Mouse (Mus musculus): ENCODE measurements around the gene Pdzrn3.

Pdzrn3 gene

DNA sequence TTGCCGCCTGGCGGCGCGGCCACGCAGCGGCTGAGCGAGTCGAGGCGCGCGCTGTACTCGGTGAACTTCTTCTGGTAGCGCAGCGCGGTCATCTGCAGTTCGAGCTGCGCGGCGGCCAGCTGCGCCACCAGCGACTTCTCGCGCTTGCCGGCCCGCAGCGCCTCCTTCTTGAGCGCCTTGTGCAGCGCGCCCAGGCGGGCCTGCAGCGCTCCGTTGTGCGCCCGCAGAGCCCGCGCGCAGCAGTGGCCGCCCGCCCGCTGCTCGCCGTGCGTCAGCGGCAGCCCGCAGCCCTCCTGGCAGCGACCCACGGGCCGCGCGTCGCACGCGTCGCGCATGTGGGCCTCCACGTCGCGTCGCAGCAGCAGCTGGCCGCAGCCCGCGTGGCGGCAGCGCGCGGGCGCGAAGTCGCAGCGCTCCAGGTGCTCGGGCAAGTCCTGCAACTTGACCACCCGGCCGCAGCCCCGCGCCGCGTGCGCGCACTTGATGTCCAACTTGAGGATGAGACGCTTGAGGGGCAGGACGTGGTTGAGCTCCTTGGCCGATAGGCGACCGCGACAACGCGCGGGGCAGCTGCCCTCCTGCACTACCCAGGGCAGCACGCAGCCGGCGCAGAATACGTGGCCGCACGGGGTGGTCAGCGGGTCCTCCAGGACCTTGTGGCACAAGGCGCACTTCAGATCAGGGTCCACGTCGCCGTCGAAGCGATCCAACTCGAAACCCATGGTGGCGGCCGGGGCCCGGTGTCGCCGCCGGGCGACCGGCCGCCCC is at the start of gene Pdzrn3:
Gene Pdzrn3, minus strand, starts transcription at position 731 of the 768 bp plus-strand sequence.
- DNase-seq: no peak

GRCm38 (mm10) chr6:101427296-101427695 is 49.6 kb upstream of the Pdzrn3 start:
- DNase-seq: no peak

- DNase-seq: no peak
These were observed 48.6 kb upstream of the Pdzrn3 start for GRCm38 (mm10) chr6:101426301-101426700.

DNA sequence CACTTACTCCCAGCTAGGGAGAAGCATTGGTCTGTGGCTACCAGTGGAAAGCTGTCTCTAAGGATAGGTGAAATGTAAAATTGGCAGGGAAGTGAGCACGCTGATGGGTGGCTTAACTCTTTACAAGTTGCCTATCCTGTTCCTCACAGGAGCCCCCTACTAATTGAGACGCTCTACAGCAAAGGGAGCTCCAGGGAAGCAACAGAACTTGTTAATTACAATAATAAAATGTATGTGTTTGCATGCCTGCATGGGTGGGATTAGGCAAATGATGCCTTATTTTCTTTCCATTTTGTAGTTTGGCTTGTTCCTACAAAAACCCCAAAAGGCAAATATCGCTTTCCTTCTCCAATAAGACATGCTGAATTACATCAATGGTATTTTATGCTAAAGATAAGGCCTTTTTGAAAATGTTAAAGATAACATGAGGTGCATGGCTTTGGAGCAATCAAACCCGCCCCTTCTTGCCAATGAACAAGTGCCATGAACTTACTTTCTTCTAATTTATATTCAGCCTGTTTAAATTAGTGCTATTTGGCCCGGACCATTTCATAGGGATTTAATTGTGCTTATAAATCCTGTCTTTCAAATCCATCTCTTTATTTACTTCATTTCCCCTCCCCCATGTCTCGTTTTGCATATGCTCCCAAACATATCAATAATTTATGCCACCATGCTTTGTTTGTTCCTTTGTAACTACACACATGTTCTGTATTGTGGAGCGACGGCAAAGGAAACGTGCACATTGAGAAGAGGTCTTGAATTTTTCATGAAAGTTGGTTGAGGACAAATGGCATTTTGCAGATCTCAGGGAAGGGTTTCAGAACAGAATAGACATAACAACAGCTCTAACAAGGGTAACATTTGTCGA is 44.6 kb upstream of the Pdzrn3 start:
- DNase-seq: no peak

DNA sequence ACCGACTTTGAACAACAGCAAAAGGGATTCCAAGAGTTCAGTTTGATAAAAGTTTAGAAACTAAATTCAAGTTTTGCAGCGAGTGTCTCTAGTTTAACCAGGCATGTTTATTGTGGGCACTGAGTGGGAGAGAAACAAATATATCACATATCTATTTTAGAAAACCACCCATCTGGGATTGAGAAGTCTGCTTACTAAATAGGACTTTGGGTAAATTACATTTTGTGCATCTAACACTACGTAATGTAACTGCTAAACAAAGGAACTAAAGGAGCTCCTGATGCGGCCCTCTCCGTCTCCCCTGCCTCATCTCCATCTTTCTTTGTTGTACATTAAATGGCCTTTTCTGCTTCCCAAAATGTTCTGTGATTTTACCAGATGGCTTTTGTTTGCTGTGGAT is 40.5 kb upstream of the Pdzrn3 start:
- no peak for DNase-seq

- no peak for DNase-seq
These were observed 34.0 kb upstream of the Pdzrn3 start for GRCm38 (mm10) chr6:101411701-101412100.

DNA sequence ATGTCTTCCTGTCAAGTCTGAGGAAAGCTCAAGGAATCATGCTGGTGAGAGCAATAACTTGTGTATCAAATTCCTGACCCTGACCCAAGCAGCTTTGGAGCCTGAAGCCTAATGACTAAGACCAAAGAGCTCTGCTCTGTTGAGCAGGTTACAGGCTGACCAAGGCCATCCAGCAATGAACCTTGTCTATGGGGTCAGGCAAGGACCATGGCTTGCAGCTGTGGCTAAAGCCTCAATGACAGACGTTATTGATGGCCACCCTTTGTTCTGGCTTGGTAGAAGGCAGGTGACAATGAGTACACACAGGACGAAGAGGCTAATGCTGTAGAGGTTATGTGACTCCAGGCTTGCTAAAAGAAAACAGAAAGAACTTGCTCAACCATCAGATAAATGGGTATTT is 33.4 kb upstream of the Pdzrn3 start:
- no peak for DNase-seq

- DNase-seq: no peak
These were observed 19.0 kb upstream of the Pdzrn3 start for GRCm38 (mm10) chr6:101396711-101397110.

DNA sequence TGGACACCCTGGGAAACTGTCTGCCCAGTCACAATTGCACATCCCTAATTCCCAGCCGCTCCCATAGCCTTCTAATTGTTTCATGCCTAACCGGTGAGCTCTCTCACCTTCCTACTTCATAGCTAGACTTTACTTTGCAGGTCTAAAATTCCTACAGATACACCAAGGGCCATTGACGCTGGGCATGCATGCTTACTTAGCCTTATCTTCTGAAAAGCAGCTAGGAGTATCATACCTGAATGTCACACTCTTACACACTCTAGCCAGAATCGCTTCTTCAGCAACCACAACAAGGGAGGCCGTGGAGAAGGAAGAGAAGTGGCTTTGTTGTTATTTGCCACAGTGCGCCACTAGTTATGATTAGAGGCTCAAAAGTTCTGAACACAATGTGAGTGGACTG is 18.2 kb upstream of the Pdzrn3 start:
- DNase-seq: no peak

DNA sequence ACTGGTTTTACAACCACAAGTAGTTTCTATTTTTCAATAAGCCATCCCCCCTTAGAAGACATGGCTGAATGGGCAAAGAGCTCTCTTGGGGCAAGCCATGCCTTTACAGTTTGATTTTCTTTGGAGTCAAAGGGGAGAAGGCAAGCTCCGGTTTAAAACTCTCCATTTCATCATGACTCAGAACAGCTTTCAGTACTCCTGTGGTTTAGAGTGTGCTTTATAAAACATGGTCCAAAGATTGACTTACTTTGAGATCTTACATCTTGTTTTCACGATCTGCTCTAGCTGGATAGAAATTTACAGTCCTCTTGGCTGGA is 15.1 kb upstream of the Pdzrn3 start:
- no peak for DNase-seq

GRCm38 (mm10) chr6:101392107-101392800 is 14.6 kb upstream of the Pdzrn3 start:
- DNase-seq: no peak

GRCm38 (mm10) chr6:101385490-101385889 is 7.8 kb upstream of the Pdzrn3 start:
- no peak for DNase-seq

GRCm38 (mm10) chr6:101384958-101385357 is 7.3 kb upstream of the Pdzrn3 start:
- DNase-seq: no peak

- no peak for DNase-seq
These were observed 6.8 kb upstream of the Pdzrn3 start for GRCm38 (mm10) chr6:101384476-101384875.

DNA sequence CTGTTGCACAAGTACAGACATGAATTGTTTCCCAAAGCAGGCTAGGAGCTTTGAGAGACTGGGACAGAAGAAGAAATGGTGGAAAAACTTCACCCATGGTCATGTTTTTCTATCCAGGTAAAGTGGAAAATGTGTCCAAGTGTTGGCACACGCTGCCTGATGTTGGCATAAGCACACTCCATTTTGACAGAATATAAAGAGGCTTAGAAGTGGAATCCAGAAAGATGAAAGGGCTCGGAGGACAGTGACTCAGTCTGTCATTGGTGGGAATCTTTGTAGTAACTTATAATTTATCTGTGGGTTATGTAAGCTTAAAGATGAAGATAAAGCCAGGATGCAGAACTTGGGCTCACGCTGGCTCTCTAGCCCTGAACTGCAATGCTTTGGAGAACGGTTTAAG is 5.2 kb upstream of the Pdzrn3 start:
- DNase-seq: no peak

DNA sequence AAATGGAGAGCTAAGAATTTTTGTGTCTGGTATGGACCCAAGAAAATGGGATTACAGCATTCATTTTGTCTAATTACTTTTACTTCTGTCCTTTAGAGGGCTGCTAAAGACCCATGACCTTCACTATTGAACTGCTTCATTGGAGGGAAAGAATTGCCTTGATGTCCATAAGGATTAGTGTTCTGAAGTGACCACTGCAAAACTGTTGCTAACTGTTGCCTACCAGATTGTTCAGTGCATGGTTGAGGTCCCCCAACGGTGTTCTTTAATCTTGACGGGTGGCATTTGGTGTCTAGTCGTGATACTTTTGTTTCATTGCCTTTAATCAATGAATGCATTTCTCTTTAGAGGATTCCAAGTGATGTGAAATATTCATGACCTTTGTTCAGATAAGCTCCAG is 1.8 kb upstream of the Pdzrn3 start:
- DNase-seq: no peak

- DNase-seq: no peak
These were observed 375 bp upstream of the Pdzrn3 start for GRCm38 (mm10) chr6:101377935-101378609.

GRCm38 (mm10) chr6:101376511-101377166 is 1.1 kb downstream of the Pdzrn3 start:
- no peak for DNase-seq

- DNase-seq: no peak
These were observed 1.6 kb downstream of the Pdzrn3 start for GRCm38 (mm10) chr6:101376049-101376448.

GRCm38 (mm10) chr6:101374721-101375120 is 3.0 kb downstream of the Pdzrn3 start:
- no peak for DNase-seq

- DNase-seq: no peak
These were observed 3.5 kb downstream of the Pdzrn3 start for GRCm38 (mm10) chr6:101374186-101374585.

DNA sequence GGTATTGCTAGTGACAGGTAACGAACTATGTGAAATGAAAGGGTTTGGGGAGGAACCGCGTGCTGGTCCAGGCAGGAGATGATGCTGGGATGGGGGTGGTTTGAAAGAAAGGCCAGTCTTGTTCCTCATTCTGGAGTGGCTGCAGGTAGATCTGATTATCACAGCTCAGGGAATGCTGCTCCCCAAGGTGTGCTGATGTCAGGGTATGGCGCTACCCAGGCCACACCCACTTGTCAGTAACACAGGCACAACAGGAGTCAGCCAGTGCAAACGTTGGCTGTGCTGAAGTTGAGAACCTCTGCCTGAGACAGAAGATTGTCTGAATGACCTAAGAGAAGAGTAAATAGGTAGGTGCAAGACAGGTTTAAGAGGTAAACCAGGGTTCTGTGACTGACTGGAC is 4.7 kb downstream of the Pdzrn3 start:
- DNase-seq: no peak
